Mouse (Mus musculus) lung, postnatal 0 days (tissue): ENCODE measurements at regions not wholly inside any gene's neighbourhood (a gene's known extent, or its start where the extent isn't known, plus 50 kb on each side); places are given as distances from the start of the nearest gene placed in this dataset.

Source experiments
- ATAC-seq: fragments of 200-750 bp; cut with Nextera tagmentation; 2 replicates; pipeline ENCODE4 v1.8.0; 2017; ENCODE audit warnings: moderate library complexity
- DNase-seq: peaks from one replicate; pipeline ENCODE4 v3.0.0-alpha.2; 2016; ENCODE audit warnings: low spot score
- H3K27ac ChIP-seq: fragments of 300-500 bp; sonication (generic); 2 replicates; pipeline ENCODE4 v1.5.1; 2014; ENCODE audit warnings: antibody characterized with exemption, mild to moderate bottlenecking, low read length, mixed read lengths
- H3K27me3 ChIP-seq: fragments of 300-500 bp; sonication (generic); replicated peaks from 2 replicates; pipeline ENCODE4 v1.6.1; 2014; ENCODE audit warnings: low read length, mixed read lengths; ENCODE audit not compliant: insufficient read depth
- H3K36me3 ChIP-seq: fragments of 300-500 bp; sonication (generic); 2 replicates; pipeline ENCODE4 v1.6.1; 2014; ENCODE audit warnings: low read length, mixed read lengths; ENCODE audit not compliant: insufficient read depth
- H3K4me1 ChIP-seq: fragments of 300-500 bp; sonication (generic); 2 replicates; pipeline ENCODE4 v1.6.1; 2014; ENCODE audit warnings: antibody characterized with exemption, low read depth, low read length, mixed read lengths; ENCODE audit not compliant: insufficient read depth
- H3K4me2 ChIP-seq: fragments of 300-500 bp; sonication (generic); replicated peaks from 2 replicates; pipeline ENCODE4 v1.6.1; 2014; ENCODE audit warnings: low read depth, mild to moderate bottlenecking, low read length, moderate library complexity, mixed read lengths
- H3K4me3 ChIP-seq: fragments of 300-500 bp; sonication (generic); 2 replicates; pipeline ENCODE4 v1.5.1; 2014; ENCODE audit warnings: low read depth, low read length
- H3K9ac ChIP-seq: fragments of 300-500 bp; sonication (generic); replicated peaks from 2 replicates; pipeline ENCODE4 v1.6.1; 2014; ENCODE audit warnings: low read depth, mild to moderate bottlenecking
- H3K9me3 ChIP-seq: fragments of 300-500 bp; sonication (generic); 2 replicates; pipeline ENCODE4 v1.6.1; 2016; ENCODE audit warnings: low read length, mixed read lengths
- CTCF ChIP-seq: IDR thresholded peaks from 2 replicates; pipeline ENCODE4 v1.5.1; 2016; ENCODE audit warnings: antibody characterized with exemption, mild to moderate bottlenecking
- EP300 ChIP-seq: IDR thresholded peaks from 2 replicates; pipeline ENCODE4 v1.6.1; 2016; ENCODE audit warnings: antibody characterized with exemption, mild to moderate bottlenecking, control low read depth
- WGBS: fragments of 180-500 bp; shearing (Covaris S2); extraction: QIAGEN DNeasy Blood & Tissue Kit; methylation state at CpG from one replicate; pipeline ENCODE4 v1.1.7; 2014; 5-methylcytosine and 5-hydroxymethylcytosine counted together

DNA sequence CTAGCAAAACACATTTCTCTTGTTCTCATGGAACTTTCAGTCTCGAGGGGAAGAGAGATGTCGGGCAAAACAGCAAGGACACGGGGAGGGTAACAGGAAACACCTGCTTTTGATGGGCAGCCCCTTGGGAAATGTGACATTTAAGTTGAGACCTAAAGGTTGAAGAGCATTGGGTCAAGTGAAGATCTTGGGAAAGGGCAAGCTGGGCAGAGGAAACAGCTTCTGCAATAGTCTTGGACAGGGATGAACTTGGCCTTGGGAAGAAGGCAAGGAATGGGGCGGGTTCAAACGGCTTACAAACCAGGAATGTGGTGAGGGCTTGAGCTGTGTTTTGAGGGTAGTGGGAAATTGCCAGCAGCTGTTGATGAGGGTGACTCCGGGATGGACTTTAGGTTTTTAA is 143.0 kb downstream of the Fam43a start:
- ATAC-seq, result no peak
- 56% methylated on average over 6 of the region's 6 CpGs for WGBS
- Histone ChIP-seq H3K4me1 (peaks cover 4% of the 10 kb centered on the region; the same call in 1 of the 2 replicates), H3K4me2 (no peak overlapping the region), H3K27me3 (no peaks in the 10 kb centered on the region), H3K9ac (no peak overlapping the region), H3K9me3 (no peaks in the 10 kb centered on the region), H3K4me3 (no peak overlapping the region), H3K27ac (no peak overlapping the region), H3K36me3 (no peaks in the 10 kb centered on the region)
- DNase-seq, result no peak
- no peak for TF ChIP-seq EP300
- no peak for TF ChIP-seq CTCF

DNA sequence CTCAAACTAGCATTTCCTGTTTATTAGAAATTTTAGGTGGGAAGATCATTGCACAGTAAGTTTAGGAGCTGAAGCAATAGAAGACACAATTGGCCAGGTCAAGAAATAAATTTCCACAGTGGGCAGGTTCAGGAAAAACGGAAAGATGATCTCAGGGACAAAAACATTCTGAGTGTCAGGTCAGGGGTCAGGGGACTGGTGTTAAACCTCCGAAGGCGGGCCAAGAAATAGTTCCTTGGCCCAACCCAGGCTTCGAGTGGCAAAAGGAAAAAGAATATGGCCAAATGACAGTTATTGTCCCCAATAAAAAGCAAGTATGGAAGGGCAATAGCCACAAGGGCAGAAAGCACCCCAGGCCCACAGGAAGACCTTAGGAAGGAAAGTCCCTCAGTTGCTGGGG is 144.0 kb downstream of the Fam43a start:
- Histone ChIP-seq H3K4me2 (no peak overlapping the region), H3K9ac (no peak overlapping the region), H3K27me3 (no peaks in the 10 kb centered on the region), H3K27ac (no peak overlapping the region), H3K4me1 (peaks cover 4% of the 10 kb centered on the region; the same call in 1 of the 2 replicates), H3K36me3 (no peaks in the 10 kb centered on the region), H3K9me3 (no peaks in the 10 kb centered on the region), H3K4me3 (no peak overlapping the region)
- no peak for TF ChIP-seq EP300
- no peak for TF ChIP-seq CTCF
- no peak for ATAC-seq
- WGBS, result 61% methylated on average over 4 of the region's 4 CpGs
- no peak for DNase-seq

DNA sequence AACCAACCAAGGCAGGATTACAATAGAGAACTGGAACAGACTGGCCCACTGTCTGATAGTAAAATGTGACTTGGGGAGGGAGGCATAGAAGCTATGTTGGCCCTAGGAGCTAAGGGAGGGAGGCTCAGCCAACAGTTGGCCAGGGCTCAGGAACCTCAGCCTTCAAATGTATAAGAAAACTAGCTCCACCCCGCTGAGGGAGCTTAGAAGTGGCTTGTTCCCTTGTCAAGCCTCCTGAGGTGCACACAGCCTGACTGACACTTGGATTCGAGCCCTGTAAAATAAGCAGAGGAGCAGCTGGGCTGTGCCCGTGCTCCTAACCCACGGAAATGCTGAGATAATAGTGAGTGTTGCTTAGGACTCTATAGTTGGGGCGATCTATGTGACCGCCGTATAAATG is 144.7 kb downstream of the Fam43a start:
- ATAC-seq (peak; percentile 41), DNase-seq (peak; percentile 27)
- TF ChIP-seq EP300 (no peak), CTCF (no peak)
- Histone ChIP-seq H3K4me2 (no peak overlapping the region), H3K36me3 (no peaks in the 10 kb centered on the region), H3K9ac (no peak overlapping the region), H3K4me1 (peaks cover 4% of the 10 kb centered on the region; the same call in 1 of the 2 replicates), H3K27ac (no peak overlapping the region), H3K4me3 (no peak overlapping the region), H3K9me3 (no peaks in the 10 kb centered on the region), H3K27me3 (no peaks in the 10 kb centered on the region)
- WGBS, result 47% methylated on average over 7 of the region's 7 CpGs

DNA sequence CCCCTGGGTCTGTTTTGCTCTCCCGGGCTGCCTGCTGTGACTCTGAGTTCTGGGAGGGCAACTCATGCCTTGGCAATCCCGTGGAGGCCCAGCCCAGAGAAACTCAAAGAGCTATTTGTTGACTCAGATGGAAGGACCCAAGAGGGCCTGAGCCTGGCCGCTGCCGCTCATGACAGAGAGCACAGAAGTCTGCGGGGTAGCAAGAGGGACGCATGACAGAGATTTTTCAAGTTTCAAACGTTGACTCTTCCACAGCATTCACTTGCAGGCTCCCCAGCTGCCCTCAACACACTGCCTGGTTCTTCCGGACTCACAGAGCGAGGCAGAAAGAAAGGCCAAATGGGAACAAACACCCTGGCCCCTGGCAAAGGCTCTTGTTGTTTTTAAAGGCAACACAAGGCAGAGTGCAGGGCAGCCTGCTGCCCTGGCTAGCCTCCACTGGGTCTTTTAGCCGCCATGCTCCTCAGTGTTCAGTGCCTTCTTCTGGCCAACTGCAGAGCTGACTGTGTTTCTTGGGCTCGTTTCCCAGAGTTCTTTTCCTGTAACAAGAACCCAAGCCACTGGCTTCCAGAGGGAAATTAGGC is 146.2 kb downstream of the Fam43a start:
- no peak overlapping the region for H3K4me3 ChIP-seq
- ATAC-seq (no peak), DNase-seq (peak; percentile 21)
- WGBS, result 36% methylated on average over 11 of the region's 11 CpGs
- no peak overlapping the region for H3K4me2 ChIP-seq
- no peaks in the 10 kb centered on the region for H3K27me3 ChIP-seq
- H3K27ac ChIP-seq, result no peak overlapping the region; the same call in 1 of the 2 replicates
- no peak for TF ChIP-seq CTCF
- no peak for TF ChIP-seq EP300
- peaks cover 4% of the 10 kb centered on the region; the same call in 1 of the 2 replicates for H3K4me1 ChIP-seq
- H3K36me3 ChIP-seq, result no peaks in the 10 kb centered on the region
- no peaks in the 10 kb centered on the region for H3K9me3 ChIP-seq
- H3K9ac ChIP-seq, result no peak overlapping the region

DNA sequence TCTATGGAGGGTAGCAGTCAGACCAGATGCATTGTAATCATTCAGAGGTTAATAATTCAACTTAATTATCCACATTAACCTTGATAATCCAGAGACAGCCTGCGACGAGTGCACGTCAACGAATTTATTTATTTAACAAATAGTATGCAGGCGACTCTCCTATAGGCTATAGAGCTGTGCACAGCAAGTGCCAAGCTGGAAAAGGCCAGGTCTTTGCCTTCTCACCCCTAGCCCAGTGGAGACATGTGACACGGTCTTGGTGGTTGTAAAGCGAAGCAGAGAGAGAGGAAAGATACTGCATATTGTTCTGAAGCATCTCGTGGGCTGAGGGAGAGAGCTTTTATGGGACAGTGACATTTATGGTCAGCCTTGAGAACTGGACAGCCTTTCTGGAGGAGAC is 146.7 kb downstream of the Fam43a start:
- DNase-seq (no peak), ATAC-seq (no peak)
- no peak overlapping the region for H3K9ac ChIP-seq
- H3K4me2 ChIP-seq, result no peak overlapping the region
- H3K36me3 ChIP-seq, result no peaks in the 10 kb centered on the region
- H3K4me3 ChIP-seq, result no peak overlapping the region
- TF ChIP-seq CTCF (no peak), EP300 (no peak)
- no peaks in the 10 kb centered on the region for H3K27me3 ChIP-seq
- peaks cover 4% of the 10 kb centered on the region; the same call in 1 of the 2 replicates for H3K4me1 ChIP-seq
- 59% methylated on average over 8 of the region's 8 CpGs for WGBS
- H3K9me3 ChIP-seq, result no peaks in the 10 kb centered on the region
- H3K27ac ChIP-seq, result no peak overlapping the region

DNA sequence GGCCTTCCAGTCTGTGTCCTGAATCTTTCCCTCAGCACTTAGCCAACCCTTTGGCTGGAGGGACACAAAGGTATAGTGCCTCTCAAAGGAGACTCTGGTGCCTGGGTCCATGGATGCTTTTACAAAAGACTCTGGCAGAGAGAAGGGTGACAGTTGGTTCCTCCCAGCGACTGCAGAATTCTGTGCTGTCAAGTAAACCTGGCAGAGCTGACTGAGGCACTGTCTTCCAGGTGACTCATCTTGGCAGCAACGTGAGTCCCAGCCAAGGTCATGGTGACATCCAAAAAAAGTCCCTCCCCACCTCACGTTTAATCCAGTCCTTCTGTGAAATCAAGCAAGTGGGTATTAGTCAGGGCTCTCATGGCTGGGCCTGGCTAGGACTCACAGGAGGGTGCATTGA is 150.3 kb downstream of the Fam43a start:
- no peak for ATAC-seq
- no peak overlapping the region for H3K4me2 ChIP-seq
- H3K4me1 ChIP-seq, result peaks cover 4% of the 10 kb centered on the region; the same call in 1 of the 2 replicates
- TF ChIP-seq EP300, result no peak
- no peak for TF ChIP-seq CTCF
- H3K4me3 ChIP-seq, result no peak overlapping the region
- 46% methylated on average over 3 of the region's 3 CpGs for WGBS
- no peaks in the 10 kb centered on the region for H3K27me3 ChIP-seq
- DNase-seq, result no peak
- no peaks in the 10 kb centered on the region for H3K9me3 ChIP-seq
- no peak overlapping the region for H3K27ac ChIP-seq
- no peaks in the 10 kb centered on the region for H3K36me3 ChIP-seq
- H3K9ac ChIP-seq, result no peak overlapping the region

DNA sequence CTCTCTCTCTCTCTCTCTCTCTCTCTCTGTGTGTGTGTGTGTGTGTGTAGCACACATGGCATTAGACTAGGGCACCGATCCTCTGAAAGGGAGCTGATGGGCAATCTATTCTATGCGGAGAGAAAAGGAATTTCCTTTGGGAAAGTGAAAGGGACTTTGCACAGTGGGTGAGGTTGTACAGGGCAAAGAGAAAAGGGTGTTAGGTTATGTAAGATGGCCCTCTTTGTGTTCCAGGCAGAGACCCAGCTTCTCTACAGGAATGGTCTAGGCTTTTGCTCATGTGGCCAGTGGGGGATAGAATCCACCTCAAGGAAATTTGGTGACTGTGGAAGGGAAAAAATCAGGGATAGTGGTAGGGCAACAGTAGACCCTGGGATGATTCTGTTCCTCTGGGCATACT is 156.2 kb downstream of the Fam43a start:
- no peak for TF ChIP-seq EP300
- no peak for ATAC-seq
- WGBS, result 85% methylated on average over 2 of the region's 2 CpGs

More for the DNA sequence above, 156.2 kb downstream of the Fam43a start:
- no peak overlapping the region for H3K4me2 ChIP-seq
- H3K27me3 ChIP-seq, result no peaks in the 10 kb centered on the region
- no peaks in the 10 kb centered on the region for H3K9me3 ChIP-seq
- no peak overlapping the region for H3K4me3 ChIP-seq
- DNase-seq, result no peak
- no peak overlapping the region for H3K27ac ChIP-seq
- H3K36me3 ChIP-seq, result no peaks in the 10 kb centered on the region
- H3K9ac ChIP-seq, result no peak overlapping the region
- no peaks in the 10 kb centered on the region for H3K4me1 ChIP-seq
